ENCODE assay signal across 1 mouse cellular context in the genomic region with DNA sequence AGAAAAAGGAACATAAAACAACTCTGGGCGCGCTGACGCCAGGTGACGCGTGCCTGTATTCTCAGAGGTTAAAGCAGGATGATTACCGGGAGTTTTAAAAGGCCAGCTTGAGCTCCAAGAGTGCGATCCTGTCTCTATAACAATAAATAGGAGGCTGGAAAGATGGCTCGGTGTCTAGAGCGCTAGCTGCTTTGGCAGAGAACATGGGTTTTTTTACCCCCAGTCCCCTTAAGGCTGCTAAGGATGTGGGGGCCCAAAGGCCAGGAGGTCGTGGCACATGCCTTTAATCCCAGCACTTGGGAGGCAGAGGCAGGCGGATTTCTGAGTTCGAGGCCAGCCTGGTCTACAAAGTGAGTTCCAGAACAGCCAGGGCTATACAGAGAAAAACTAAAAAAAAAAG.
TF ChIP-seq lines count a peak whose summit lies in the region.

No protein-coding gene starts in this region.

TF ChIP-seq in MEL, 35 proteins besides CTCF, POLR2A, EP300 and RAD21 (continued from another document):
- TF ChIP-seq GATA1 (IDR thresholded peaks at IDR 0.05; ENCODE audit: low read depth, low read length) (no peak), MAX (IDR thresholded peaks at IDR 0.05; ENCODE audit: low read length) (no peak), ZMIZ1 (IDR thresholded peaks at IDR 0.05; ENCODE audit: low read depth, low read length) (no peak), SIN3A (IDR thresholded peaks at IDR 0.05; ENCODE audit: low read length) (no peak)
